Mouse (Mus musculus): ENCODE data around the gene Tshr. TPM values are rescaled to one million over a fixed set of nuclear protein-coding genes. Genes with fewer than 3 reads are reported as not detected.

The Tshr gene
- polyA plus RNA-seq, 1 experiment from 2014 or later = 0.01 TPM

GRCm38 (mm10) chr12:91588670-91589541 lies 204.5 kb downstream of the Tshr start:
- peak; percentile 13 for DNase-seq (ENCODE audit: low read depth, low spot score)
- TF ChIP-seq CTCF (IDR thresholded peaks at IDR 0.05) = no peak
- ChIA-PET POLR2A (no interaction called here), CTCF (no interaction called here)
- in situ Hi-C loops (cut with MboI; ENCODE audit: low pct_unique_long_range_greater_than_20kb) = no loop called here
- no peaks in the 10 kb centered on the region for H3K27me3 ChIP-seq
- ATAC-seq = peak; percentile 4

GRCm38 (mm10) chr12:91589542-91589846 lies 205.1 kb downstream of the Tshr start:
- TF ChIP-seq CTCF (IDR thresholded peaks at IDR 0.05) = no peak
- in situ Hi-C loops (cut with MboI; ENCODE audit: low pct_unique_long_range_greater_than_20kb) = no loop called here
- CTCF ChIA-PET = no interaction called here
- DNase-seq (ENCODE audit: low read depth, low spot score) (no peak), ATAC-seq (no peak)
- POLR2A ChIA-PET = interaction anchor here (0.6 kb wide), 1 partner anchor 851 kb away, joined by 3 read pairs; no protein-coding TSS in a partner anchor
- H3K27me3 ChIP-seq = no peaks in the 10 kb centered on the region

GRCm38 (mm10) chr12:91589847-91590690 lies 205.7 kb downstream of the Tshr start, which contains the start of gene Gtf2a1:
TSS of gene Gtf2a1 (minus strand) at chr12:91590487.
- CTCF ChIA-PET = no interaction called here
- TF ChIP-seq CTCF (IDR thresholded peaks at IDR 0.05) = no peak
- peak; percentile 73 for ATAC-seq
- POLR2A ChIA-PET = interaction anchor here (0.6 kb wide), 1 partner anchor 851 kb away, joined by 3 read pairs; no protein-coding TSS in a partner anchor
- in situ Hi-C loops (cut with MboI; ENCODE audit: low pct_unique_long_range_greater_than_20kb) = no loop called here
- H3K27me3 ChIP-seq = no peaks in the 10 kb centered on the region
- peak; percentile 56 for DNase-seq (ENCODE audit: low read depth, low spot score)

GRCm38 (mm10) chr12:91590716-91591115 lies 206.4 kb downstream of the Tshr start:
- peak; percentile 59 for ATAC-seq
- CTCF ChIA-PET = no interaction called here

GRCm38 (mm10) chr12:91591191-91591590 lies 206.8 kb downstream of the Tshr start:
- in situ Hi-C loops (cut with MboI; ENCODE audit: low pct_unique_long_range_greater_than_20kb) = no loop called here
- no peaks in the 10 kb centered on the region for H3K27me3 ChIP-seq
- CTCF ChIA-PET = interaction anchor here (1.2 kb wide), 1 partner anchor 199 kb away, joined by 4 read pairs; no protein-coding TSS in a partner anchor
- POLR2A ChIA-PET = interaction anchor here (0.6 kb wide), 1 partner anchor 190 kb away, joined by 3 read pairs; no protein-coding TSS in a partner anchor
- no peak for TF ChIP-seq CTCF (IDR thresholded peaks at IDR 0.05)
- DNase-seq (ENCODE audit: low read depth, low spot score) (no peak), ATAC-seq (no peak)

More at GRCm38 (mm10) chr12:91590716-91591115, 206.4 kb downstream of the Tshr start:
- POLR2A ChIA-PET = interaction anchor here (0.6 kb wide), 1 partner anchor 191 kb away, joined by 3 read pairs; no protein-coding TSS in a partner anchor
- H3K27me3 ChIP-seq = no peaks in the 10 kb centered on the region
- in situ Hi-C loops (cut with MboI; ENCODE audit: low pct_unique_long_range_greater_than_20kb) = no loop called here
- no peak for TF ChIP-seq CTCF (IDR thresholded peaks at IDR 0.05)
- DNase-seq (ENCODE audit: low read depth, low spot score) = peak; percentile 42

GRCm38 (mm10) chr12:91592128-91592527 lies 207.8 kb downstream of the Tshr start:
- in situ Hi-C loops (cut with MboI; ENCODE audit: low pct_unique_long_range_greater_than_20kb) = no loop called here
- no peak for ATAC-seq
- H3K27me3 ChIP-seq = no peaks in the 10 kb centered on the region
- TF ChIP-seq CTCF (IDR thresholded peaks at IDR 0.05) = no peak
- ChIA-PET POLR2A (no interaction called here), CTCF (interaction anchor here (1.2 kb wide), 1 partner anchor 198 kb away, joined by 4 read pairs; no protein-coding TSS in a partner anchor)
- DNase-seq (ENCODE audit: low read depth, low spot score) = no peak

Other genes with a start within 250 kb of the Tshr start
- 9.3 TPM for gene Cep128, start 154 bp upstream of the Tshr start, polyA plus RNA-seq (2021)
- gene Gtf2a1, start 205.9 kb downstream of the Tshr start, polyA plus RNA-seq (2021) = 13.0 TPM

All from Patski (cell line).